Mouse (Mus musculus) MEL (cell line): ENCODE results near the gene Gpr108. TPM values are rescaled to one million over a fixed set of nuclear protein-coding genes. Genes with fewer than 3 reads are reported as not detected.

ENCODE experiments used
- DNase-seq: peaks from one replicate; pipeline ENCODE4 v3.0.0; 2011; ENCODE audit warnings: low read depth, low spot score
- H3K27ac ChIP-seq: 2 replicates; pipeline ENCODE4 v1.5.1; 2012; ENCODE audit warnings: low read depth, mild to moderate bottlenecking, control low read depth, low read length, moderate library complexity; ENCODE audit not compliant: control insufficient read depth
- H3K27me3 ChIP-seq, 2 experiments: fragments of 150-350 bp in 1 of 2; sonication (generic) in 1 of 2; 2 replicates each; pipeline ENCODE4 v1.6.1; 2012; ENCODE audit warnings: low read length in 2 of 2, mild to moderate bottlenecking in 2 of 2, improper control_type of control experiment in 1 of 2, moderate library complexity in 1 of 2; ENCODE audit not compliant: insufficient read depth in 2 of 2, control insufficient read depth in 1 of 2
- H3K36me3 ChIP-seq, 2 experiments: 2 replicates each; pipeline ENCODE4 v1.6.1; 2012 to 2014; ENCODE audit warnings: low read length in 2 of 2, improper control_type of control experiment in 1 of 2, inconsistent platforms in 1 of 2, mild to moderate bottlenecking in 1 of 2; ENCODE audit not compliant: insufficient read depth in 2 of 2, control insufficient read depth in 1 of 2
- H3K4me1 ChIP-seq, 2 experiments: fragments of 150-350 bp in 1 of 2; sonication (generic) in 1 of 2; 2 replicates each; pipeline ENCODE4 v1.6.1; 2012; ENCODE audit warnings: low read length in 2 of 2, improper control_type of control experiment in 1 of 2, mild to moderate bottlenecking in 1 of 2; ENCODE audit not compliant: insufficient read depth in 2 of 2, control insufficient read depth in 1 of 2
- H3K4me3 ChIP-seq, 2 experiments: fragments of 150-350 bp in 1 of 2; sonication (generic) in 1 of 2; 2 replicates each; pipeline ENCODE4 v1.5.1; 2012; ENCODE audit warnings: low read depth in 2 of 2, low read length in 2 of 2, mild to moderate bottlenecking in 2 of 2, moderate library complexity in 2 of 2, control low read depth in 1 of 2, improper control_type of control experiment in 1 of 2; ENCODE audit not compliant: control insufficient read depth in 1 of 2, insufficient read depth in 1 of 2
- H3K79me2 ChIP-seq: 2 replicates; pipeline ENCODE4 v1.6.1; 2012; ENCODE audit warnings: mild to moderate bottlenecking, low read length, moderate library complexity; ENCODE audit not compliant: control insufficient read depth, poor library complexity, insufficient read depth
- H3K9ac ChIP-seq: 2 replicates; pipeline ENCODE4 v1.6.1; 2012; ENCODE audit warnings: low read depth, mild to moderate bottlenecking, control low read depth, low read length, moderate library complexity; ENCODE audit not compliant: control insufficient read depth, poor library complexity, severe bottlenecking
- H3K9me3 ChIP-seq: fragments of 150-350 bp; sonication (generic); replicated peaks from 2 replicates; pipeline ENCODE4 v1.6.1; 2012; ENCODE audit warnings: mild to moderate bottlenecking, low read length, improper control_type of control experiment, moderate library complexity; ENCODE audit not compliant: insufficient read depth
- CHD1 ChIP-seq: IDR thresholded peaks from 2 replicates; pipeline ENCODE4 v1.6.1; 2012; ENCODE audit warnings: low read depth, mild to moderate bottlenecking, inconsistent platforms, low read length, improper control_type of control experiment
- E2F4 ChIP-seq: IDR thresholded peaks from 2 replicates; pipeline ENCODE4 v1.6.1; 2011; ENCODE audit warnings: low read depth, low read length, improper control_type of control experiment, borderline replicate concordance
- EP300 ChIP-seq, 2 experiments: IDR thresholded peaks; 2 replicates each; pipeline ENCODE4 v1.6.1; 2011; ENCODE audit warnings: improper control_type of control experiment in 2 of 2, low read length in 2 of 2, low read depth in 1 of 2, mild to moderate bottlenecking in 1 of 2
- ETS1 ChIP-seq: IDR thresholded peaks from 2 replicates; pipeline ENCODE4 v1.6.1; 2012; ENCODE audit warnings: low read depth, mild to moderate bottlenecking, inconsistent platforms, low read length, improper control_type of control experiment, moderate library complexity
- GABPA ChIP-seq: IDR thresholded peaks from 2 replicates; pipeline ENCODE4 v1.6.1; 2012; ENCODE audit warnings: low read depth, mild to moderate bottlenecking, inconsistent platforms, low read length, improper control_type of control experiment, moderate library complexity
- HCFC1 ChIP-seq: IDR thresholded peaks from 2 replicates; pipeline ENCODE4 v1.6.1; 2012; ENCODE audit warnings: low read depth, mild to moderate bottlenecking, inconsistent platforms, low read length, improper control_type of control experiment, moderate library complexity
- KAT2A ChIP-seq: conservative IDR thresholded peaks from 2 replicates; pipeline ENCODE4 v1.6.1; 2012; ENCODE audit warnings: low read depth, low read length, improper control_type of control experiment, inconsistent platforms
- MAFK ChIP-seq: IDR thresholded peaks from 2 replicates; pipeline ENCODE4 v1.6.1; 2011; ENCODE audit warnings: low read depth, mild to moderate bottlenecking, low read length, improper control_type of control experiment, borderline replicate concordance
- MAX ChIP-seq: IDR thresholded peaks from 2 replicates; pipeline ENCODE4 v1.6.1; 2011; ENCODE audit warnings: low read length, improper control_type of control experiment
- MAZ ChIP-seq: IDR thresholded peaks from 2 replicates; pipeline ENCODE4 v1.6.1; 2012; ENCODE audit warnings: low read depth, mild to moderate bottlenecking, inconsistent platforms, low read length, improper control_type of control experiment
- MYC ChIP-seq: IDR thresholded peaks from 2 replicates; pipeline ENCODE4 v1.6.1; 2011; ENCODE audit warnings: low read depth, mild to moderate bottlenecking, low read length, improper control_type of control experiment, moderate library complexity
- NELFE ChIP-seq: IDR thresholded peaks from 2 replicates; pipeline ENCODE4 v1.6.1; 2011; ENCODE audit warnings: low read depth, low read length, improper control_type of control experiment
- RCOR1 ChIP-seq: IDR thresholded peaks from 2 replicates; pipeline ENCODE4 v1.6.1; 2012; ENCODE audit warnings: low read depth, mild to moderate bottlenecking, inconsistent platforms, low read length, improper control_type of control experiment
- SIN3A ChIP-seq: IDR thresholded peaks from 2 replicates; pipeline ENCODE4 v1.6.1; 2012; ENCODE audit warnings: low read length, improper control_type of control experiment, inconsistent platforms
- UBTF ChIP-seq: IDR thresholded peaks from 2 replicates; pipeline ENCODE4 v1.6.1; 2012; ENCODE audit warnings: low read depth, mild to moderate bottlenecking, inconsistent platforms, low read length, improper control_type of control experiment, moderate library complexity, borderline replicate concordance; ENCODE audit not compliant: insufficient read depth
- USF1 ChIP-seq: IDR thresholded peaks from 2 replicates; pipeline ENCODE4 v1.6.1; 2014; ENCODE audit warnings: low read depth, mild to moderate bottlenecking, inconsistent platforms, low read length, improper control_type of control experiment, moderate library complexity
- ZC3H11A ChIP-seq: IDR thresholded peaks from 2 replicates; pipeline ENCODE4 v1.6.1; 2012; ENCODE audit warnings: low read depth, mild to moderate bottlenecking, inconsistent platforms, low read length, improper control_type of control experiment
- ZNF384 ChIP-seq: IDR thresholded peaks from 2 replicates; pipeline ENCODE4 v1.6.1; 2012; ENCODE audit warnings: low read depth, mild to moderate bottlenecking, inconsistent platforms, low read length, improper control_type of control experiment
- polyA plus RNA-seq, 2 experiments: library from polyadenylated mRNA; stranded (reverse) in 1 of 2; unstranded in 1 of 2; fragments of >175 nt in 1 of 2; fragments of >200 nt in 1 of 2; gene quantifications; 2 replicates each; pipeline versions ENCODE4 v1.2.1 to v1.2.4; 2012; ENCODE audit warnings: low replicate concordance in 2 of 2, low read depth in 1 of 2; ENCODE audit not compliant: insufficient read length in 2 of 2, insufficient read depth in 1 of 2, missing spikeins in 1 of 2
- total RNA-seq: library from RNA; depleted of rRNA; stranded (reverse); fragments of 300-350 nt; gene quantifications from 2 replicates; pipeline ENCODE4 v1.2.3, GENCODE M21; 2012

Gpr108 gene
- total and polyA plus RNA-seq, 3 experiments, result 21.8 to 35.9 TPM; not detected in 1

GRCm38 (mm10) chr17:57290001-57290670, 41.9 kb upstream of the Gpr108 start (continued):
- TF ChIP-seq ZC3H11A, result no peak
- peak; percentile 69 for TF ChIP-seq MYC
- no peak for TF ChIP-seq GABPA
- no peak; the same call in 1 of the 2 replicates for TF ChIP-seq MAX
- peak; percentile 83 to 88 for TF ChIP-seq EP300 (IDR thresholded peaks at IDR 0.05; ENCODE audit: low read depth in 1 of 2, low read length in 2 of 2)
- no peak for TF ChIP-seq RCOR1
- TF ChIP-seq HCFC1, result no peak

GRCm38 (mm10) chr17:57289252-57289651, 41.0 kb upstream of the Gpr108 start:
- peak overlapping the region; percentile 97; the same call in 1 of the 2 replicates for H3K27ac ChIP-seq
- H3K9ac ChIP-seq, result no peak overlapping the region
- DNase-seq, result no peak
- TF ChIP-seq KAT2A, result no peak
- no peak for TF ChIP-seq CHD1
- no peak for TF ChIP-seq E2F4
- TF ChIP-seq ETS1, result no peak
- no peak for TF ChIP-seq ZNF384
- no peak for TF ChIP-seq MAZ
- TF ChIP-seq USF1, result no peak
- no peak for TF ChIP-seq UBTF
- TF ChIP-seq HCFC1, result no peak
- H3K9me3 ChIP-seq, result no peaks in the 10 kb centered on the region
- H3K79me2 ChIP-seq, result peaks cover 52% of the 10 kb centered on the region
- H3K36me3 ChIP-seq, result peaks cover 5 to 31% of the 10 kb centered on the region in 2 experiments
- H3K27me3 ChIP-seq, result no peaks in the 10 kb centered on the region
- no peak overlapping the region for H3K4me3 ChIP-seq
- peaks cover 5 to 34% of the 10 kb centered on the region in 2 experiments for H3K4me1 ChIP-seq

GRCm38 (mm10) chr17:57286718-57287355, 38.6 kb upstream of the Gpr108 start:
- Histone ChIP-seq H3K79me2 (peaks cover 55% of the 10 kb centered on the region), H3K27ac (no peak overlapping the region), H3K4me3 (no peak overlapping the region), H3K4me1 (peaks cover 5 to 31% of the 10 kb centered on the region in 2 experiments), H3K27me3 (no peaks in the 10 kb centered on the region), H3K9me3 (no peaks in the 10 kb centered on the region)
- peak; percentile 31 for DNase-seq
- TF ChIP-seq SIN3A (0 out of 2 replicates have a peak, but pooled peaks have one; percentile 29), MAFK (peak; percentile 99), ETS1 (0 out of 2 replicates have a peak, but pooled peaks have one; percentile 10), ZC3H11A (no peak), ZNF384 (no peak), NELFE (0 out of 2 replicates have a peak, but pooled peaks have one; percentile 15)
- TF ChIP-seq, all 39 proteins: peak for 4
- Histone ChIP-seq H3K36me3 (peaks cover 3 to 28% of the 10 kb centered on the region in 2 experiments), H3K9ac (no peak overlapping the region)
